25 mouse cellular contexts compared by ENCODE assay signal in genomic region chr8:108470269-108470668, GRCm38 (mm10).
DNase-seq lines count a peak whose midpoint lies in the region; ATAC-seq and TF ChIP-seq lines count a peak whose summit lies in the region.
"Had no signal": no experiment of that assay in that cellular context is flagged by ENCODE, and none has a peak within 500 bp of the region (broad histone marks: within the 10 kb centered on the region; RNA-seq: fewer than 3 reads in every experiment).

No protein-coding gene starts in this region.

- 89% methylated on average over 3 of the region's 3 CpGs for WGBS in heart, adult 2 months
- WGBS in midbrain, postnatal 0 days, result 96% methylated on average over 3 of the region's 3 CpGs
- 91% methylated on average over 3 of the region's 3 CpGs for WGBS in midbrain, embryonic 11.5 days
- WGBS in forebrain, embryonic 10.5 days, result 83% methylated on average over 3 of the region's 3 CpGs

- TF ChIP-seq POLR2A in heart, adult 2 months (IDR thresholded peaks at IDR 0.05; ENCODE audit: insufficient read depth, low read depth, low read length), result no peak

- intact Hi-C loops in heart, adult 2 months (cut with DNase I), result no loop called here

- H3K36me3 ChIP-seq in heart, adult 2 months (ENCODE audit: control insufficient read depth, insufficient read depth, low read length), result no peaks in the 10 kb centered on the region
- no peaks in the 10 kb centered on the region for H3K36me3 ChIP-seq in midbrain, postnatal 0 days (ENCODE audit: insufficient read depth, low read length)
- H3K36me3 ChIP-seq in midbrain, embryonic 11.5 days (ENCODE audit: control insufficient read depth, insufficient read depth, low read length), result no peaks in the 10 kb centered on the region
- H3K36me3 ChIP-seq in forebrain, embryonic 10.5 days (replicated peaks), result no peaks in the 10 kb centered on the region
- H3K36me3 ChIP-seq: embryonic facial prominence, embryonic 13.5 days; liver, embryonic 13.5 days; midbrain, embryonic 15.5 days; stomach, embryonic 15.5 days had no signal

- H3K4me1 ChIP-seq in heart, adult 2 months (ENCODE audit: control insufficient read depth, insufficient read depth, low read length), result no peaks in the 10 kb centered on the region
- H3K4me1 ChIP-seq in midbrain, postnatal 0 days (ENCODE audit: insufficient read depth, low read length), result peaks cover 17% of the 10 kb centered on the region; the same call in 1 of the 2 replicates
- peaks cover 8% of the 10 kb centered on the region; the same call in 1 of the 2 replicates for H3K4me1 ChIP-seq in midbrain, embryonic 11.5 days (ENCODE audit: control insufficient read depth, insufficient read depth, low read length)
- H3K4me1 ChIP-seq in forebrain, embryonic 10.5 days, result peaks cover 31% of the 10 kb centered on the region
- H3K4me1 ChIP-seq: liver, embryonic 13.5 days had no signal

- no peak for TF ChIP-seq CTCF in heart, adult 2 months (IDR thresholded peaks at IDR 0.05)
- peak; percentile 29 for TF ChIP-seq CTCF in midbrain, postnatal 0 days (IDR thresholded peaks at IDR 0.05)

- no peaks in the 10 kb centered on the region for H3K79me2 ChIP-seq in heart, adult 2 months (replicated peaks; ENCODE audit: control insufficient read depth, insufficient read depth, low read length)

- no peaks in the 10 kb centered on the region for H3K9me3 ChIP-seq in midbrain, postnatal 0 days (ENCODE audit: low read length)
- no peaks in the 10 kb centered on the region for H3K9me3 ChIP-seq in midbrain, embryonic 11.5 days (ENCODE audit: control insufficient read depth, low read length)
- H3K9me3 ChIP-seq in forebrain, embryonic 10.5 days, result no peaks in the 10 kb centered on the region
- H3K9me3 ChIP-seq: embryonic facial prominence, embryonic 13.5 days; liver, embryonic 13.5 days; midbrain, embryonic 15.5 days; stomach, embryonic 15.5 days had no signal

- no peak overlapping the region for H3K4me2 ChIP-seq in midbrain, postnatal 0 days (ENCODE audit: low read depth, low read length, poor library complexity, severe bottlenecking)
- H3K4me2 ChIP-seq in midbrain, embryonic 11.5 days, result no peak overlapping the region
- H3K4me2 ChIP-seq: embryonic facial prominence, embryonic 13.5 days; liver, embryonic 13.5 days; midbrain, embryonic 15.5 days; stomach, embryonic 15.5 days had no signal

- H3K4me3 ChIP-seq in heart, adult 2 months, result no peak overlapping the region
- no peak overlapping the region for H3K4me3 ChIP-seq in midbrain, postnatal 0 days (ENCODE audit: low read depth, low read length)
- H3K4me3 ChIP-seq in midbrain, embryonic 11.5 days (ENCODE audit: low read depth, low read length), result no peak overlapping the region
- H3K4me3 ChIP-seq in forebrain, embryonic 10.5 days, result no peak overlapping the region
- H3K4me3 ChIP-seq: embryonic facial prominence, embryonic 13.5 days; gastrocnemius, adult 2 months; left cerebral cortex, adult 2 months; liver, embryonic 13.5 days; midbrain, embryonic 15.5 days; stomach, embryonic 15.5 days had no signal

- DNase-seq in heart, adult 11 months, result peak; percentile 23
- DNase-seq in heart, adult 2 months, result no peak
- DNase-seq in midbrain, postnatal 0 days (ENCODE audit: low spot score), result no peak
- DNase-seq in midbrain, embryonic 11.5 days (ENCODE audit: low spot score, missing footprints), result no peak
- DNase-seq in ZHBTc4 (ENCODE audit: low read depth, low spot score), result peak; percentile 44
- no peak for DNase-seq in forebrain, embryonic 10.5 days (ENCODE audit: extremely low spot score, low spot score)
- no peak for DNase-seq in left cerebral cortex, adult 9 months (ENCODE audit: low spot score in 2 of 2)
- DNase-seq: adrenal gland, postnatal 25 days; cerebellum, adult 18-20 months; cerebellum, postnatal 10 days; gastrocnemius, adult 2 months; gastrocnemius, postnatal 36 days; kidney, adult 8-10 months; kidney, postnatal 14 days; liver, embryonic 13.5 days; lung, adult 2 months; lung, postnatal 10 days; thymus, postnatal 14 days had no signal

- H3K27ac ChIP-seq in heart, adult 2 months, result no peak overlapping the region
- H3K27ac ChIP-seq in midbrain, postnatal 0 days (ENCODE audit: low read depth, low read length), result no peak overlapping the region
- H3K27ac ChIP-seq in midbrain, embryonic 11.5 days (ENCODE audit: low read depth, low read length), result no peak overlapping the region
- H3K27ac ChIP-seq in forebrain, embryonic 10.5 days, result no peak overlapping the region
- H3K27ac ChIP-seq: embryonic facial prominence, embryonic 13.5 days; gastrocnemius, adult 2 months; left cerebral cortex, adult 2 months; liver, embryonic 13.5 days; macrophage; midbrain, embryonic 15.5 days; stomach, embryonic 15.5 days had no signal

- no peak for TF ChIP-seq EP300 in heart, adult 2 months (IDR thresholded peaks at IDR 0.05; ENCODE audit: insufficient read depth, low read depth, low read length)

- no peaks in the 10 kb centered on the region; the same call in 1 of the 2 replicates for H3K27me3 ChIP-seq in heart, adult 2 months (ENCODE audit: control insufficient read depth, insufficient read depth, low read length)
- H3K27me3 ChIP-seq in midbrain, postnatal 0 days (ENCODE audit: insufficient read depth, low read length), result no peaks in the 10 kb centered on the region
- H3K27me3 ChIP-seq in midbrain, embryonic 11.5 days (ENCODE audit: control insufficient read depth, insufficient read depth, low read length), result no peaks in the 10 kb centered on the region
- H3K27me3 ChIP-seq in forebrain, embryonic 10.5 days (ENCODE audit: poor library complexity, severe bottlenecking), result peaks cover 18% of the 10 kb centered on the region
- H3K27me3 ChIP-seq: embryonic facial prominence, embryonic 13.5 days; liver, embryonic 13.5 days; midbrain, embryonic 15.5 days; stomach, embryonic 15.5 days had no signal

- ATAC-seq in midbrain, postnatal 0 days (ENCODE audit: low FRiP score), result no peak
- ATAC-seq in midbrain, embryonic 11.5 days (ENCODE audit: low FRiP score), result no peak
- ATAC-seq: forebrain, embryonic 16.5 days; hindbrain, embryonic 16.5 days; midbrain, embryonic 15.5 days had no signal

- H3K9ac ChIP-seq in heart, adult 2 months (ENCODE audit: low read depth, low read length), result no peak overlapping the region
- H3K9ac ChIP-seq in midbrain, postnatal 0 days (replicated peaks; ENCODE audit: low read length, poor library complexity, severe bottlenecking), result no peak overlapping the region
- no peak overlapping the region for H3K9ac ChIP-seq in midbrain, embryonic 11.5 days (ENCODE audit: low read length)
- H3K9ac ChIP-seq: embryonic facial prominence, embryonic 13.5 days; liver, embryonic 13.5 days; midbrain, embryonic 15.5 days; stomach, embryonic 15.5 days had no signal

Comparison
In these comparisons a context has a peak if more than half of its experiments do, and no peak if none do; other contexts are left out.
1. DNase-seq: peak in heart, adult 11 months (single experiment) and ZHBTc4 (single experiment); none in heart, adult 2 months (0 of 2), midbrain, postnatal 0 days (single experiment), midbrain, embryonic 11.5 days (single experiment), forebrain, embryonic 10.5 days (single experiment) and left cerebral cortex, adult 9 months (0 of 2).